Mouse (Mus musculus): Measurements from ENCODE around the gene Vmn2r79. TPM values are rescaled to one million over a fixed set of nuclear protein-coding genes. Genes with fewer than 3 reads are reported as not detected.
"Not testable (repeated sequence)": the region's sequence is repeated elsewhere in the genome, so short reads cannot be mapped to it uniquely, and the experiment has no call there.

The Vmn2r79 gene
- polyA plus RNA-seq (2014; fragmentation: Nextera tagmentation; extraction: Ambion mirVana), result not detected in 2 replicates

DNA sequence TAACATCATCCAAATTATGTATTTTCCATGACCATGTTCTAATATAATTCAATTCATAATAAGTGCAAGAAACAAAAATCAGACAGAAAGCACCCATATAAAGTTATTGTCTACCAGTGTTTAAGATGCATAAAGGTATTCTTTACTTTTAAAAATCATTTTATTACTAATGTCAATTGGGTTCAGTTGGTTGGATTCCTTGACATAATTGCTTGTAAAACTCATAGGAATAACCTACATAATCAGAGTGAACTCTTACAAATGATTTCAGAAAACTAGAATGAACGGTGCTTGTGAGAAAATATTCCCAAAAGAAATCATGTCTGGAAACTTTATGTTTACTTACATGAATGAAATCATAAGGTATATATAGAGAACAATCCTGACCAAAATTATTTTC is at the start of gene Vmn2r79:
TSS of gene Vmn2r79 (plus strand) at position 301 of the 400 bp plus-strand sequence.
- not testable (repeated sequence) for H3K4me3 ChIP-seq (ENCODE audit: low read depth, low read length); ATAC-seq (replicated peaks; ENCODE audit: insufficient number of reproducible peaks, low FRiP score, low TSS enrichment, low read depth); H3K4me2 ChIP-seq (ENCODE audit: low read depth, low read length); H3K9ac ChIP-seq (replicated peaks; ENCODE audit: low read length); H3K36me3 ChIP-seq (replicated peaks; ENCODE audit: control insufficient read depth, insufficient read depth, low read depth, low read length); H3K27ac ChIP-seq (replicated peaks; ENCODE audit: low read depth, low read length); DNase-seq (ENCODE audit: low spot score); H3K27me3 ChIP-seq (ENCODE audit: control insufficient read depth, insufficient read depth, low read length); H3K4me1 ChIP-seq (ENCODE audit: control insufficient read depth, insufficient read depth, low read length); H3K9me3 ChIP-seq (replicated peaks; ENCODE audit: control insufficient read depth, low read length)
- 87% methylated on average over 1 of the region's 1 CpGs for WGBS

DNA sequence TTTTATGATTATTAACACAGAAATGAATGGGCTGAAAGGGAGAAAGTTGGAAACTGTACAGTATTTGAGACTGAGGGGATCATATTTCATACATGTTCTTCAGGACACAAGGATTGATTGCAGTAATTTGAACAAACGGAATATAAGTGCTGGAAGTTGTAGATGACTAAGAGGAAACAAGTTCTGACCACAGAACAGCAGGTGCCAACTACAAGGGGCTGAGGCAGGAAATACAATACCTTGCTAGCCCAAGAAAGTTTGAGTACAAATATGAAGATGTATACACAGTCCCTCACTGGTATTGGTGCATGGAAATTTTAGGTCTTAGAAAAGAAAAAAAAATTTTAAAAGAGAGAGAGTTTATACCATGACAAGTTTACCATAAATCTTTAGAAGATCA is 1.2 kb upstream of the Vmn2r79 start:
- Histone ChIP-seq H3K4me3 (ENCODE audit: low read depth, low read length) (no peak overlapping the region), H3K4me2 (ENCODE audit: low read depth, low read length) (no peak overlapping the region), H3K27me3 (ENCODE audit: control insufficient read depth, insufficient read depth, low read length) (no peaks in the 10 kb centered on the region), H3K9me3 (replicated peaks; ENCODE audit: control insufficient read depth, low read length) (no peaks in the 10 kb centered on the region), H3K36me3 (replicated peaks; ENCODE audit: control insufficient read depth, insufficient read depth, low read depth, low read length) (no peaks in the 10 kb centered on the region), H3K4me1 (ENCODE audit: control insufficient read depth, insufficient read depth, low read length) (no peaks in the 10 kb centered on the region), H3K27ac (replicated peaks; ENCODE audit: low read depth, low read length) (no peak overlapping the region), H3K9ac (replicated peaks; ENCODE audit: low read length) (no peak overlapping the region)
- ATAC-seq (replicated peaks; ENCODE audit: insufficient number of reproducible peaks, low FRiP score, low TSS enrichment, low read depth), result no peak
- DNase-seq (ENCODE audit: low spot score), result no peak
- 75% methylated on average over 1 of the region's 1 CpGs for WGBS

DNA sequence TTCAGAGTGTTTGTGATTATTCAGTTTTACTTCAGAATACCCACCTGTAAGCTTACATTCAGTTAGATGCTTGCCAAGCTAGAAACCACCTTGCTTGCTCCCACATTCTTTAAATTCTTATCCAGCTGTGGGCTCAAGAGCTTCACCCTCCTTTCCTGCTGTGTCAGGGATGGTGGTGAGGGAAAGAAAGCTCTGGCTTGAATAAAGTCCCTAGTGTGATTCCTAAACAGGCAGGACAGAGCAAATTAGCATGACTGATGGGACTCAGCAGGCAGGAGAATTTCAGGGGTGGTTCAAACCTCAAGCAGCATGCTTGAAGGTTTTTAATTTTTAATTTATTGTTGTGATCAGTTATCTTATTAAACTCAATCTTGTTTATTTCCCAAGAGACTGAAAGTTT is 30.6 kb downstream of the Vmn2r79 start:
- not testable (repeated sequence) for ATAC-seq (replicated peaks; ENCODE audit: insufficient number of reproducible peaks, low FRiP score, low TSS enrichment, low read depth); H3K4me3 ChIP-seq (ENCODE audit: low read depth, low read length); H3K4me1 ChIP-seq (ENCODE audit: control insufficient read depth, insufficient read depth, low read length); H3K27ac ChIP-seq (replicated peaks; ENCODE audit: low read depth, low read length); H3K4me2 ChIP-seq (ENCODE audit: low read depth, low read length); H3K9ac ChIP-seq (replicated peaks; ENCODE audit: low read length); H3K27me3 ChIP-seq (ENCODE audit: control insufficient read depth, insufficient read depth, low read length); H3K9me3 ChIP-seq (replicated peaks; ENCODE audit: control insufficient read depth, low read length); DNase-seq (ENCODE audit: low spot score); H3K36me3 ChIP-seq (replicated peaks; ENCODE audit: control insufficient read depth, insufficient read depth, low read depth, low read length)

DNA sequence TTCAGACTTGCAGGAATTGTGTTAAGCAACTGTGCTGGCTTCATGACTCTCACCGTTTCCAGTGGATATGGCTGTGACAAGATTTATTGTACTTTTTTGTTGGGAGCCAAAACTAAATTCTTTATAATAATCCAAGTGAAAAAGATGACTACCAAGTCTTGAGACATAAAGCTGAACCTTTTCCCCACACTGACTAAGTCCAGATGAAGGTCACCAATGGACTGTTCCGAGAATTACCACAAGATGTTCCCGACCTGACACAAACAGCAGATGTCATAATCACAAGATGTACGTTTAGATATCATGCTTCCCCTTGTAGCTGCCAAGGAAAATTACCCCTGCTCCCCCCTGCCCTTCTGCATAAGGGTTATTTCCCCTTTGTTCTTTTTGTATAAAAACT is 67.7 kb downstream of the Vmn2r79 start:
- no peak overlapping the region for H3K27ac ChIP-seq (replicated peaks; ENCODE audit: low read depth, low read length)
- H3K36me3 ChIP-seq (replicated peaks; ENCODE audit: control insufficient read depth, insufficient read depth, low read depth, low read length), result no peaks in the 10 kb centered on the region
- no peak overlapping the region for H3K9ac ChIP-seq (replicated peaks; ENCODE audit: low read length)
- no peak overlapping the region for H3K4me2 ChIP-seq (ENCODE audit: low read depth, low read length)
- H3K4me1 ChIP-seq (ENCODE audit: control insufficient read depth, insufficient read depth, low read length), result no peaks in the 10 kb centered on the region
- ATAC-seq (replicated peaks; ENCODE audit: insufficient number of reproducible peaks, low FRiP score, low TSS enrichment, low read depth), result no peak
- WGBS, result 76% methylated on average over 4 of the region's 4 CpGs
- no peaks in the 10 kb centered on the region for H3K9me3 ChIP-seq (replicated peaks; ENCODE audit: control insufficient read depth, low read length)
- no peak for DNase-seq (ENCODE audit: low spot score)
- H3K27me3 ChIP-seq (ENCODE audit: control insufficient read depth, insufficient read depth, low read length), result no peaks in the 10 kb centered on the region
- H3K4me3 ChIP-seq (ENCODE audit: low read depth, low read length), result no peak overlapping the region

Other genes with a start within 250 kb of the Vmn2r79 start
- 0.24 and 0.63 TPM in 2 replicates for gene Folh1, start 220.2 kb upstream of the Vmn2r79 start, polyA plus RNA-seq (2014; fragmentation: Nextera tagmentation; extraction: Ambion mirVana)
- gene Vmn2r77, start 201.1 kb upstream of the Vmn2r79 start, polyA plus RNA-seq (2014; fragmentation: Nextera tagmentation; extraction: Ambion mirVana), result not detected in 2 replicates
- not detected in 2 replicates for gene Vmn2r78, start 81.0 kb upstream of the Vmn2r79 start, polyA plus RNA-seq (2014; fragmentation: Nextera tagmentation; extraction: Ambion mirVana)
- 6.5 and 7.3 TPM in 2 replicates for gene Nox4, start 250.0 kb downstream of the Vmn2r79 start, polyA plus RNA-seq (2014; fragmentation: Nextera tagmentation; extraction: Ambion mirVana)

Data from embryonic facial prominence, embryonic 11.5 days (tissue).